Mouse (Mus musculus): ENCODE results near the gene Tmem201.

GRCm38 (mm10) chr4:149672747-149673146, 65.1 kb downstream of the Tmem201 start:
- TF ChIP-seq FLI1 (IDR thresholded peaks at IDR 0.05; ENCODE audit: low read length) (no peak), GATA1 (IDR thresholded peaks at IDR 0.05; ENCODE audit: borderline replicate concordance, low read length) (no peak)
